Mouse (Mus musculus) MEL (cell line): Measurements from ENCODE around the gene Ube2d3. TPM values are rescaled to one million over a fixed set of nuclear protein-coding genes. Genes with fewer than 3 reads are reported as not detected.

Experiments used
- DNase-seq: peaks from one replicate; pipeline ENCODE4 v3.0.0; 2011; ENCODE audit warnings: low read depth, low spot score
- H3K27ac ChIP-seq: 2 replicates; pipeline ENCODE4 v1.5.1; 2012; ENCODE audit warnings: low read depth, mild to moderate bottlenecking, control low read depth, low read length, moderate library complexity; ENCODE audit not compliant: control insufficient read depth
- H3K27me3 ChIP-seq, 2 experiments: fragments of 150-350 bp in 1 of 2; sonication (generic) in 1 of 2; 2 replicates each; pipeline ENCODE4 v1.6.1; 2012; ENCODE audit warnings: low read length in 2 of 2, mild to moderate bottlenecking in 2 of 2, improper control_type of control experiment in 1 of 2, moderate library complexity in 1 of 2; ENCODE audit not compliant: insufficient read depth in 2 of 2, control insufficient read depth in 1 of 2
- H3K36me3 ChIP-seq, 2 experiments: 2 replicates each; pipeline ENCODE4 v1.6.1; 2012 to 2014; ENCODE audit warnings: low read length in 2 of 2, improper control_type of control experiment in 1 of 2, inconsistent platforms in 1 of 2, mild to moderate bottlenecking in 1 of 2; ENCODE audit not compliant: insufficient read depth in 2 of 2, control insufficient read depth in 1 of 2
- H3K4me1 ChIP-seq, 2 experiments: fragments of 150-350 bp in 1 of 2; sonication (generic) in 1 of 2; 2 replicates each; pipeline ENCODE4 v1.6.1; 2012; ENCODE audit warnings: low read length in 2 of 2, improper control_type of control experiment in 1 of 2, mild to moderate bottlenecking in 1 of 2; ENCODE audit not compliant: insufficient read depth in 2 of 2, control insufficient read depth in 1 of 2
- H3K4me3 ChIP-seq, 2 experiments: fragments of 150-350 bp in 1 of 2; sonication (generic) in 1 of 2; 2 replicates each; pipeline ENCODE4 v1.5.1; 2012; ENCODE audit warnings: low read depth in 2 of 2, low read length in 2 of 2, mild to moderate bottlenecking in 2 of 2, moderate library complexity in 2 of 2, control low read depth in 1 of 2, improper control_type of control experiment in 1 of 2; ENCODE audit not compliant: control insufficient read depth in 1 of 2, insufficient read depth in 1 of 2
- H3K79me2 ChIP-seq: 2 replicates; pipeline ENCODE4 v1.6.1; 2012; ENCODE audit warnings: mild to moderate bottlenecking, low read length, moderate library complexity; ENCODE audit not compliant: control insufficient read depth, poor library complexity, insufficient read depth
- H3K9ac ChIP-seq: 2 replicates; pipeline ENCODE4 v1.6.1; 2012; ENCODE audit warnings: low read depth, mild to moderate bottlenecking, control low read depth, low read length, moderate library complexity; ENCODE audit not compliant: control insufficient read depth, poor library complexity, severe bottlenecking
- H3K9me3 ChIP-seq: fragments of 150-350 bp; sonication (generic); replicated peaks from 2 replicates; pipeline ENCODE4 v1.6.1; 2012; ENCODE audit warnings: mild to moderate bottlenecking, low read length, improper control_type of control experiment, moderate library complexity; ENCODE audit not compliant: insufficient read depth
- BHLHE40 ChIP-seq: IDR thresholded peaks from 2 replicates; pipeline ENCODE4 v1.6.1; 2012; ENCODE audit warnings: low read depth, mild to moderate bottlenecking, inconsistent platforms, low read length, improper control_type of control experiment, borderline replicate concordance
- CHD1 ChIP-seq: IDR thresholded peaks from 2 replicates; pipeline ENCODE4 v1.6.1; 2012; ENCODE audit warnings: low read depth, mild to moderate bottlenecking, inconsistent platforms, low read length, improper control_type of control experiment
- CHD2 ChIP-seq: IDR thresholded peaks from 2 replicates; pipeline ENCODE4 v1.6.1; 2011; ENCODE audit warnings: low read length, improper control_type of control experiment
- E2F4 ChIP-seq: IDR thresholded peaks from 2 replicates; pipeline ENCODE4 v1.6.1; 2011; ENCODE audit warnings: low read depth, low read length, improper control_type of control experiment, borderline replicate concordance
- ELF1 ChIP-seq: IDR thresholded peaks from 2 replicates; pipeline ENCODE4 v1.6.1; 2014; ENCODE audit warnings: low read depth, mild to moderate bottlenecking, inconsistent platforms, low read length, improper control_type of control experiment, moderate library complexity
- EP300 ChIP-seq, 2 experiments: IDR thresholded peaks; 2 replicates each; pipeline ENCODE4 v1.6.1; 2011; ENCODE audit warnings: improper control_type of control experiment in 2 of 2, low read length in 2 of 2, low read depth in 1 of 2, mild to moderate bottlenecking in 1 of 2
- GABPA ChIP-seq: IDR thresholded peaks from 2 replicates; pipeline ENCODE4 v1.6.1; 2012; ENCODE audit warnings: low read depth, mild to moderate bottlenecking, inconsistent platforms, low read length, improper control_type of control experiment, moderate library complexity
- GATA1 ChIP-seq: IDR thresholded peaks from 2 replicates; pipeline ENCODE4 v1.6.1; 2011; ENCODE audit warnings: low read depth, low read length, improper control_type of control experiment
- JUND ChIP-seq: IDR thresholded peaks from 2 replicates; pipeline ENCODE4 v1.6.1; 2011; ENCODE audit warnings: low read depth, mild to moderate bottlenecking, improper control_type of control experiment, low read length
- KAT2A ChIP-seq: conservative IDR thresholded peaks from 2 replicates; pipeline ENCODE4 v1.6.1; 2012; ENCODE audit warnings: low read depth, low read length, improper control_type of control experiment, inconsistent platforms
- MAX ChIP-seq: IDR thresholded peaks from 2 replicates; pipeline ENCODE4 v1.6.1; 2011; ENCODE audit warnings: low read length, improper control_type of control experiment
- MAZ ChIP-seq: IDR thresholded peaks from 2 replicates; pipeline ENCODE4 v1.6.1; 2012; ENCODE audit warnings: low read depth, mild to moderate bottlenecking, inconsistent platforms, low read length, improper control_type of control experiment
- MYB ChIP-seq: IDR thresholded peaks from 2 replicates; pipeline ENCODE4 v1.6.1; 2011; ENCODE audit warnings: mild to moderate bottlenecking, low read depth, low read length, improper control_type of control experiment
- MYC ChIP-seq: IDR thresholded peaks from 2 replicates; pipeline ENCODE4 v1.6.1; 2011; ENCODE audit warnings: low read depth, mild to moderate bottlenecking, low read length, improper control_type of control experiment, moderate library complexity
- NELFE ChIP-seq: IDR thresholded peaks from 2 replicates; pipeline ENCODE4 v1.6.1; 2011; ENCODE audit warnings: low read depth, low read length, improper control_type of control experiment
- NRF1 ChIP-seq: IDR thresholded peaks from 2 replicates; pipeline ENCODE4 v1.6.1; 2014; ENCODE audit warnings: low read depth, mild to moderate bottlenecking, inconsistent platforms, low read length, improper control_type of control experiment, moderate library complexity; ENCODE audit not compliant: poor library complexity, insufficient read depth, severe bottlenecking
- POLR2A ChIP-seq, 2 experiments: IDR thresholded peaks; 2 replicates each; pipeline ENCODE4 v1.6.1; 2011 to 2012; ENCODE audit warnings: low read length in 2 of 2, mild to moderate bottlenecking in 2 of 2, control low read depth in 1 of 2, improper control_type of control experiment in 1 of 2, low read depth in 1 of 2, moderate library complexity in 1 of 2; ENCODE audit not compliant: control insufficient read depth in 1 of 2, insufficient read depth in 1 of 2, poor library complexity in 1 of 2
- POLR2AphosphoS5 ChIP-seq: IDR thresholded peaks from 2 replicates; pipeline ENCODE4 v1.6.1; 2012; ENCODE audit warnings: low read depth, borderline replicate concordance, mild to moderate bottlenecking, inconsistent platforms, low read length, moderate library complexity, mixed read lengths
- RAD21 ChIP-seq: IDR thresholded peaks from 2 replicates; pipeline ENCODE4 v1.6.1; 2011; ENCODE audit warnings: mild to moderate bottlenecking, low read depth, low read length, improper control_type of control experiment
- RCOR1 ChIP-seq: IDR thresholded peaks from 2 replicates; pipeline ENCODE4 v1.6.1; 2012; ENCODE audit warnings: low read depth, mild to moderate bottlenecking, inconsistent platforms, low read length, improper control_type of control experiment
- SIN3A ChIP-seq: IDR thresholded peaks from 2 replicates; pipeline ENCODE4 v1.6.1; 2012; ENCODE audit warnings: low read length, improper control_type of control experiment, inconsistent platforms
- SMC3 ChIP-seq: IDR thresholded peaks from 2 replicates; pipeline ENCODE4 v1.6.1; 2011; ENCODE audit warnings: low read depth, low read length, improper control_type of control experiment
- TAL1 ChIP-seq: IDR thresholded peaks from 2 replicates; pipeline ENCODE4 v1.6.1; 2012; ENCODE audit warnings: mild to moderate bottlenecking, inconsistent platforms, low read length, moderate library complexity, mixed read lengths
- TBP ChIP-seq: IDR thresholded peaks from 2 replicates; pipeline ENCODE4 v1.8.0; 2011; ENCODE audit warnings: low read depth, low read length, improper control_type of control experiment
- UBTF ChIP-seq: IDR thresholded peaks from 2 replicates; pipeline ENCODE4 v1.6.1; 2012; ENCODE audit warnings: low read depth, mild to moderate bottlenecking, inconsistent platforms, low read length, improper control_type of control experiment, moderate library complexity, borderline replicate concordance; ENCODE audit not compliant: insufficient read depth
- USF1 ChIP-seq: IDR thresholded peaks from 2 replicates; pipeline ENCODE4 v1.6.1; 2014; ENCODE audit warnings: low read depth, mild to moderate bottlenecking, inconsistent platforms, low read length, improper control_type of control experiment, moderate library complexity
- USF2 ChIP-seq, 2 experiments: IDR thresholded peaks; 2 replicates each; pipeline ENCODE4 v1.6.1; 2011 to 2012; ENCODE audit warnings: improper control_type of control experiment in 2 of 2, low read length in 2 of 2, borderline replicate concordance in 1 of 2, inconsistent platforms in 1 of 2, low read depth in 1 of 2, mild to moderate bottlenecking in 1 of 2; ENCODE audit not compliant: insufficient read depth in 1 of 2
- ZC3H11A ChIP-seq: IDR thresholded peaks from 2 replicates; pipeline ENCODE4 v1.6.1; 2012; ENCODE audit warnings: low read depth, mild to moderate bottlenecking, inconsistent platforms, low read length, improper control_type of control experiment
- ZNF384 ChIP-seq: IDR thresholded peaks from 2 replicates; pipeline ENCODE4 v1.6.1; 2012; ENCODE audit warnings: low read depth, mild to moderate bottlenecking, inconsistent platforms, low read length, improper control_type of control experiment
- polyA plus RNA-seq, 2 experiments: library from polyadenylated mRNA; stranded (reverse) in 1 of 2; unstranded in 1 of 2; fragments of >175 nt in 1 of 2; fragments of >200 nt in 1 of 2; gene quantifications; 2 replicates each; pipeline versions ENCODE4 v1.2.1 to v1.2.4; 2012; ENCODE audit warnings: low replicate concordance in 2 of 2, low read depth in 1 of 2; ENCODE audit not compliant: insufficient read length in 2 of 2, insufficient read depth in 1 of 2, missing spikeins in 1 of 2
- total RNA-seq: library from RNA; depleted of rRNA; stranded (reverse); fragments of 300-350 nt; gene quantifications from 2 replicates; pipeline ENCODE4 v1.2.3, GENCODE M21; 2012

Ube2d3 gene
- total and polyA plus RNA-seq, 3 experiments: 40.9 to 432 (median 340) TPM

DNA sequence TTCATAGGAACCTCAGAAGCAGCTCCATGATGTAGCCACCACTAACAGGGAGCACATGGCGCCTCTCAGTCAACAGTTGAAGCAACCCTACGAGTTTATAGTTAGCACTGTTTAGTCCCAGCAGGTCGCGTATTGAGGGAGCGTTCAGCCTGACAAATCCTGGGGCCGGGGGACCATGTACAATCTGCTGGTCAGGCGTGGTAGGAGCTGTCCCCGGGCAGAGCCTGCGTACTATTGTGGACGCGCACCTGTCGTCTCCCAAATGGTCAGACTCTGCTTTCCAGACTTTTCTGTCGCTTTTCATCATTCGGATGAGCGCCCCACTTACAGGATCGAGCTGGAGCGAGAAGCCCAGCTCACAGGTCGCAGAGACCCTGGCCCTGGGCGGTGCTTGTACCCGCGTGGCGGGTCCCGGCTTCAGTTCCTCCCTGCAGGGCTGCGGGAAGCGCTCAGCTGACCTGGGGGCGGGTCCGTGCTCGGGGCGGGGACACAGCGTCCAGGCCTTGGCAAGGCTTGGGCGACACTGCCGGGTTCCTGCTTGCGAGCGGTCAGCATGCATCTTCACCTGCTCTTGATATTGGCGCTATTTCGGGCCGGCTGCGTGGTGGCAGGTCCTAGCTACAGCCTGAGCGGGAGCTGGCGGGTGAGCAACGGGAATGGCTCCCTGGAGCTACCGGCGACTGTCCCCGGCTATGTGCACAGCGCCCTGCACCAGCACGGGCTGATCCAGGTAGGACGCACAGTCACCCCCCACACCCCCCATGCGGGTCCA is 47.4 kb downstream of the Ube2d3 start, which contains the start of gene Manba (continued):
- TF ChIP-seq USF2 (IDR thresholded peaks at IDR 0.05; ENCODE audit: borderline replicate concordance in 1 of 2, insufficient read depth in 1 of 2, low read depth in 1 of 2, low read length in 2 of 2): no peak
- no peak for TF ChIP-seq TAL1
- no peak for TF ChIP-seq ZNF384
- no peak for TF ChIP-seq RAD21
- TF ChIP-seq KAT2A: no peak
- TF ChIP-seq EP300 (IDR thresholded peaks at IDR 0.05; ENCODE audit: low read depth in 1 of 2, low read length in 2 of 2): 0 out of 4 replicates have a peak, but pooled peaks of 1 of the 2 experiments have one; percentile 3
- peak; percentile 86 for TF ChIP-seq MYC
- no peak for TF ChIP-seq UBTF
- no peak for TF ChIP-seq GATA1
- TF ChIP-seq RCOR1: no peak
- TF ChIP-seq BHLHE40: no peak
- no peak for TF ChIP-seq E2F4
- peak; percentile 83 for TF ChIP-seq MAX
- no peak for TF ChIP-seq JUND
- TF ChIP-seq POLR2AphosphoS5: no peak
- TF ChIP-seq ZC3H11A: no peak
- TF ChIP-seq POLR2A (IDR thresholded peaks at IDR 0.05; ENCODE audit: control insufficient read depth in 1 of 2, insufficient read depth in 1 of 2, low read depth in 1 of 2, low read length in 2 of 2, poor library complexity in 1 of 2): peak; percentile 66 to 72
- TF ChIP-seq TBP: no peak
- no peak for TF ChIP-seq NRF1
- TF ChIP-seq SIN3A: peak; percentile 74
- TF ChIP-seq CHD2: no peak
- no peak for TF ChIP-seq SMC3
- no peak for TF ChIP-seq CHD1
- peak; percentile 62 for TF ChIP-seq NELFE
- TF ChIP-seq ELF1: peak; percentile 28

DNA sequence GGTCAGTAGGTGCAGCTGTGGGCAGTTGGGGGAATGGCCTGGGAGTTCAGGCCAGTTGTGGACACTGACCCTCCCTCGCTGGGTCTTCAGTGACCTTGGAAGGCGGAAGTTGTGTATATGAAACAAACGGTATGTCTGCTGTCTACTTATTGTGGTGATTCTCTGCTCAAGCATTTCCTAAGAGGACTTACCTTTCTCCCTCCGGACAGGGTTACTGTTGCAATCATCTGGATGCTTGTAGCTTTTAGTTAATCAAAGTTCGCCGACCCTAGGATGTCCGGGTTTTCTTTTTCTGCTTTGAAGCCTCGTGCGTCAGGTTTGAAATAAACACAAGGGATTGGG is 47.9 kb downstream of the Ube2d3 start:
- 0 out of 2 replicates have a peak overlapping the region, but pooled peaks have one; percentile 1 for H3K27ac ChIP-seq
- H3K4me3 ChIP-seq: peak overlapping the region; percentile 71 to 97
- H3K27me3 ChIP-seq: no peaks in the 10 kb centered on the region
- peak overlapping the region; percentile 69 for H3K9ac ChIP-seq
- peaks cover 0 to 7% of the 10 kb centered on the region in 2 experiments; a peak in 2 of 4 replicates for H3K36me3 ChIP-seq
- peaks cover 3% of the 10 kb centered on the region; the same call in 1 of the 2 replicates for H3K79me2 ChIP-seq
- DNase-seq: no peak
- H3K4me1 ChIP-seq: peaks cover 8 to 13% of the 10 kb centered on the region in 2 experiments
- no peaks in the 10 kb centered on the region for H3K9me3 ChIP-seq
- TF ChIP-seq MAZ: no peak
- no peak for TF ChIP-seq USF1
- peak; percentile 13 for TF ChIP-seq ELF1
- TF ChIP-seq E2F4: no peak
- no peak for TF ChIP-seq MYB
- 0 out of 2 replicates have a peak, but pooled peaks have one; percentile 32 for TF ChIP-seq MYC
- TF ChIP-seq KAT2A: no peak
- TF ChIP-seq POLR2A (IDR thresholded peaks at IDR 0.05; ENCODE audit: control insufficient read depth in 1 of 2, insufficient read depth in 1 of 2, low read depth in 1 of 2, low read length in 2 of 2, poor library complexity in 1 of 2): no peak
- no peak for TF ChIP-seq MAX
- no peak for TF ChIP-seq RAD21
- no peak for TF ChIP-seq CHD2
- no peak for TF ChIP-seq GATA1
- no peak for TF ChIP-seq JUND
- no peak for TF ChIP-seq GABPA
- TF ChIP-seq SIN3A: 0 out of 2 replicates have a peak, but pooled peaks have one; percentile 19
- TF ChIP-seq BHLHE40: no peak
- 0 out of 2 replicates have a peak, but pooled peaks have one; percentile 7 for TF ChIP-seq TBP
- TF ChIP-seq EP300 (IDR thresholded peaks at IDR 0.05; ENCODE audit: low read depth in 1 of 2, low read length in 2 of 2): 0 out of 4 replicates have a peak, but pooled peaks of 1 of the 2 experiments have one; percentile 2
